Mouse (Mus musculus) spleen, adult 2 months (tissue): ENCODE measurements around the gene Gab2.

Source experiments
- CTCF ChIP-seq: fragments of 200-500 bp; IDR thresholded peaks from 2 replicates; pipeline ENCODE4 v1.5.1; 2011; ENCODE audit warnings: mild to moderate bottlenecking, inconsistent platforms; ENCODE audit not compliant: insufficient read depth, insufficient read length, insufficient replicate concordance; ENCODE audit errors: extremely low read depth
- POLR2A ChIP-seq: fragments of 200-500 bp; IDR thresholded peaks from 2 replicates; pipeline ENCODE4 v1.6.1; 2011; ENCODE audit warnings: low read depth, low read length, inconsistent platforms

DNA sequence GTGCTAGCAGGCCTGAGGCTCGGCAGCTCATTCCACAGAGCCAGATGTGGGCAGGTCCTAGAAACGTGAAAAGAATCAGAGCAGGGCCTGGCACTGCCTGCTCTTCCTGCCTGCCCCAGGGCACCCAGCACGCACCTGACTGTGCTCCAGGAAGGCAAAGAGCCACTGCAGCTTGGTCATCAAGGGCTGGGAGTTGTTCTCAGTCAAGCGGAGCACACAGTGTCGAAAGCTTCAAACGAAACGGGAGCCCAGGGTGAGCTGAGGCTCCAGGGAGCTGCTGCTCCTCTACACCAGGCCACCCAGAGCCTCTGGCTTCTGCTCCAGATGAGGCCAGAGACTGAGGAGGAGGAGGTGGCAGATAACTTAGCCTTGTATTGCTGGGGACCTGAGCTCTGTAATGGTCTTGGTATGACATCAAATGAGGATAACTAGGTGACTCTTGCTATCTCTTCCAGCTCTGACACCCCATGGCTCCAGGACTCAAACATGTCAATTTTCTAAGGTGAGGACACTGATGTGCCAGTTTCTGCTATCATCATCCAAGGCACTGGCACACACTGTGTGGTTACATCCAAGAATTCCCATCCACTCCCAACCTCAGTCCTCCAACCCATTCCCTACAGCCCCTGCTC is 232.1 kb downstream of the Gab2 start:
- TF ChIP-seq CTCF = no peak
- no peak for TF ChIP-seq POLR2A
